Mouse (Mus musculus) hindbrain, postnatal 0 days (tissue): ENCODE results near the gene Hdgf. TPM values are rescaled to one million over a fixed set of nuclear protein-coding genes. Genes with fewer than 3 reads are reported as not detected.
A peak's percentile ranks its signal among the peaks of the same experiment; 100 is the strongest.

ENCODE experiments used
- ATAC-seq: fragments of 200-750 bp; cut with Nextera tagmentation; 2 replicates; pipeline ENCODE4 v1.8.0; 2017; ENCODE audit warnings: mild to moderate bottlenecking, moderate TSS enrichment, moderate library complexity
- DNase-seq: peaks from one replicate; pipeline ENCODE4 v3.0.0-alpha.2; 2015; ENCODE audit warnings: low spot score
- H3K27ac ChIP-seq: fragments of 300-500 bp; sonication (generic); 2 replicates; pipeline ENCODE4 v1.5.1; 2014; ENCODE audit warnings: mild to moderate bottlenecking
- H3K27me3 ChIP-seq: fragments of 300-500 bp; sonication (generic); 2 replicates; pipeline ENCODE4 v1.6.1; 2014; ENCODE audit warnings: low read length, mixed read lengths; ENCODE audit not compliant: insufficient read depth
- H3K36me3 ChIP-seq: fragments of 300-500 bp; sonication (generic); 2 replicates; pipeline ENCODE4 v1.6.1; 2014; ENCODE audit warnings: low read length, mixed read lengths; ENCODE audit not compliant: insufficient read depth
- H3K4me1 ChIP-seq: fragments of 300-500 bp; sonication (generic); 2 replicates; pipeline ENCODE4 v1.6.1; 2014; ENCODE audit warnings: antibody characterized with exemption, low read length, mixed read lengths; ENCODE audit not compliant: insufficient read depth
- H3K4me2 ChIP-seq: fragments of 300-500 bp; sonication (generic); 2 replicates; pipeline ENCODE4 v1.6.1; 2014; ENCODE audit warnings: low read depth, mild to moderate bottlenecking, low read length, moderate library complexity, mixed read lengths
- H3K4me3 ChIP-seq: fragments of 300-500 bp; sonication (generic); 2 replicates; pipeline ENCODE4 v1.5.1; 2014; ENCODE audit warnings: low read length
- H3K9ac ChIP-seq: fragments of 300-500 bp; sonication (generic); replicated peaks from 2 replicates; pipeline ENCODE4 v1.6.1; 2014; ENCODE audit warnings: mild to moderate bottlenecking, low read length, moderate library complexity, mixed read lengths
- H3K9me3 ChIP-seq: fragments of 300-500 bp; sonication (generic); 2 replicates; pipeline ENCODE4 v1.6.1; 2016; ENCODE audit warnings: low read length, mixed read lengths
- CTCF ChIP-seq: IDR thresholded peaks from 2 replicates; pipeline ENCODE4 v1.5.1; 2016; ENCODE audit warnings: antibody characterized with exemption, control low read depth, low read depth
- WGBS: fragments of 180-500 bp; shearing (Covaris S2); extraction: QIAGEN DNeasy Blood & Tissue Kit; methylation state at CpG from one replicate; pipeline ENCODE4 v1.1.7; 2014; 5-methylcytosine and 5-hydroxymethylcytosine counted together
- polyA plus RNA-seq: library from polyadenylated mRNA; unstranded; fragments of >200 nt; fragmentation: Nextera tagmentation; extraction: Ambion mirVana; gene quantifications from 2 replicates; pipeline ENCODE4 v1.2.1, GENCODE M21; 2015
- total RNA-seq: library from RNA; depleted of rRNA; stranded (reverse); fragments of >200 nt; gene quantifications from 2 replicates; pipeline ENCODE4 v1.2.3, GENCODE M21; 2014

The Hdgf gene
- total and polyA plus RNA-seq, 2 experiments from 2014 or later, result 82.1 to 145 TPM

GRCm38 (mm10) chr3:87944838-87945600, 38.9 kb downstream of the Hdgf start:
- Histone ChIP-seq H3K4me1 (peaks cover 16% of the 10 kb centered on the region), H3K4me3 (no peak overlapping the region), H3K27me3 (no peaks in the 10 kb centered on the region; the same call in 1 of the 2 replicates), H3K9me3 (no peaks in the 10 kb centered on the region), H3K4me2 (no peak overlapping the region), H3K36me3 (peaks cover 20% of the 10 kb centered on the region), H3K27ac (no peak overlapping the region), H3K9ac (no peak overlapping the region)
- DNase-seq (peak; percentile 23), ATAC-seq (peak; percentile 31)
- no peak for TF ChIP-seq CTCF
- WGBS, result 9% methylated on average over 4 of the region's 4 CpGs

- Histone ChIP-seq H3K36me3 (peaks cover 15% of the 10 kb centered on the region; the same call in 1 of the 2 replicates), H3K4me3 (no peak overlapping the region), H3K27ac (no peak overlapping the region), H3K9ac (no peak overlapping the region), H3K4me2 (no peak overlapping the region), H3K9me3 (no peaks in the 10 kb centered on the region), H3K27me3 (no peaks in the 10 kb centered on the region; the same call in 1 of the 2 replicates), H3K4me1 (peaks cover 19% of the 10 kb centered on the region)
- DNase-seq (no peak), ATAC-seq (no peak)
- WGBS, result 38% methylated on average over 12 of the region's 12 CpGs
- TF ChIP-seq CTCF, result no peak
Observed at GRCm38 (mm10) chr3:87945781-87946540, 39.8 kb downstream of the Hdgf start.

DNA sequence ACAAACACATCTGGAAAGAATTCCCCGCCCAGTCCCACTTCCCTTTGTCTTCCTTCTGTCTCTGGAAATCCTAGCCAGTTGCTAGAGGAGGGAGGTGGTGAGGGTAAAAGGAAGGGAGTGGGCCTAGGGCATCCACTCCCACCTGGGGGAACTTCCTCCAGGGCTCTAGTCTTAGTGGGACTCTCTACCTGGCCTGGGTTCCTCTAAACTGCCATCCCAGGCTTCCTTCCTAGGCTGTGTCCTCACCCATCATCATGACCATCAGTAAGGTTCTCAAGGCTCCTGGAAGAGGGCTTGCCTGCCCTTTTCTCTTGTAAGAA, 40.4 kb downstream of the Hdgf start:
- no peak for TF ChIP-seq CTCF
- Histone ChIP-seq H3K27me3 (no peaks in the 10 kb centered on the region; the same call in 1 of the 2 replicates), H3K36me3 (peaks cover 10% of the 10 kb centered on the region; the same call in 1 of the 2 replicates), H3K27ac (no peak overlapping the region), H3K9ac (no peak overlapping the region), H3K9me3 (no peaks in the 10 kb centered on the region), H3K4me3 (no peak overlapping the region), H3K4me2 (no peak overlapping the region), H3K4me1 (peaks cover 19% of the 10 kb centered on the region)
- WGBS, result 40% methylated on average over 1 of the region's 1 CpGs
- no peak for DNase-seq
- no peak for ATAC-seq

- H3K27ac ChIP-seq, result no peak overlapping the region
- peak overlapping the region; percentile 32 for H3K4me3 ChIP-seq
- H3K9me3 ChIP-seq, result no peaks in the 10 kb centered on the region
- H3K4me2 ChIP-seq, result peak overlapping the region; percentile 60
- 8% methylated on average over 26 of the region's 26 CpGs for WGBS
- H3K4me1 ChIP-seq, result peaks cover 19% of the 10 kb centered on the region
- no peak for TF ChIP-seq CTCF
- 0 out of 2 replicates have a peak overlapping the region, but pooled peaks have one; percentile 5 for H3K9ac ChIP-seq
- 0 out of 2 replicates have a peak, but pooled peaks have one; percentile 2 for ATAC-seq
- no peaks in the 10 kb centered on the region; the same call in 1 of the 2 replicates for H3K27me3 ChIP-seq
- no peak for DNase-seq
- H3K36me3 ChIP-seq, result peaks cover 2% of the 10 kb centered on the region; the same call in 1 of the 2 replicates
Observed at GRCm38 (mm10) chr3:87947056-87947810, 41.1 kb downstream of the Hdgf start.

DNA sequence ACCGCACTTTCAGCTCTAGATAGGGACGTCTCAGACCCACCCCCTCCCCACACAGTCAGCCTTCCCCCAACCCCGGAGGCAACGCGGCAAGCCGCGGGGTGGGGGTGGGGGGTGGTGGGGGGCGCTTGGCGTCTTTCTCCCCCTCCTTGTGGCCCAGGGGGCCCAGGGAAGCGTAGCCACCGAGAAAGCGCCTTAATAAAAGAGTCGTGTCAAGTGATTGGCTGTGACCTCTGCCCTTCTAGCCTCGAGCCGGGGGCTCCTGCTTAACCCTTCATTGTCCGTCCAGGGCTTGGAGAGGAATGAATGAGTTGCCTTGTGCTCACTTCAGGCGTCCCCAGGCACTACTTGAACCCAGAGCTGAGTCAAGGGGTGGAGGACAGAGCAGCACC, 41.7 kb downstream of the Hdgf start:
- ATAC-seq (peak; percentile 21; the same call in 1 of the 2 replicates), DNase-seq (no peak)
- H3K9ac ChIP-seq, result 0 out of 2 replicates have a peak overlapping the region, but pooled peaks have one; percentile 5
- no peak overlapping the region for H3K27ac ChIP-seq
- TF ChIP-seq CTCF, result no peak
- H3K27me3 ChIP-seq, result no peaks in the 10 kb centered on the region; the same call in 1 of the 2 replicates
- H3K9me3 ChIP-seq, result no peaks in the 10 kb centered on the region
- no peaks in the 10 kb centered on the region for H3K36me3 ChIP-seq
- H3K4me3 ChIP-seq, result peak overlapping the region; percentile 32
- WGBS, result under 1% methylated on average over 17 of the region's 17 CpGs
- peak overlapping the region; percentile 60 for H3K4me2 ChIP-seq
- peaks cover 22% of the 10 kb centered on the region for H3K4me1 ChIP-seq
